Mouse (Mus musculus): ENCODE data around the gene Zfp324. TPM values are rescaled to one million over a fixed set of nuclear protein-coding genes. Genes with fewer than 3 reads are reported as not detected.

Gene Zfp324
- total RNA-seq (2023) = 1 to 10 TPM; 3.2 to 3.3 TPM

DNA sequence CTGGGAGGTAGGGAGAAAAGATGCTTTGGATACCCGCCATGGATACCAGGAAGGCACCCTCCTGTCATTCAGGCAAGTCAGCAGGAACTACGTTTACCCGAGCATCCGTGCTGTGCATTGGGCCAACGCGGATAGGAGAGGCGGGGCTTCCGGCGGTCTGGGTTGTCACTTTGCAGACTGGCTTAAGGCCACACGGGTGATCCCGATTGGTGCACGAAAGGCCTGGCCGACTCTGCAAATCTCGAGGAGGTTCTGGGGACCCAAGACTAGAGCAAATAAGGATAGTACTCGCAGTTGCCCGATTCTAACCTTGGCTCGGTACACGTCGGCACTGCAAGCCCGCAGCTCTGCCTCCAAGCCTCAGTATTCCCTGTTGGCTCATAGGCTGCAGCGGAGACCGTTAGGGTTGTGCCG lies at the start of gene Zfp324:
TSS of gene Zfp324 (plus strand) at position 161 of the 414 bp plus-strand sequence.

GRCm38 (mm10) chr7:12921705-12922465 lies 43.8 kb upstream of the Zfp324 start, which contains the start of gene Rps5:
Gene Rps5 (plus strand): TSS chr7:12922290.

GRCm38 (mm10) chr7:12927191-12927680 lies 38.4 kb upstream of the Zfp324 start, which contains the start of gene Rnf225:
Gene Rnf225 (plus strand): TSS chr7:12927416.

GRCm38 (mm10) chr7:12977682-12978389 lies 12.2 kb downstream of the Zfp324 start, which contains the start of gene Zfp446:
Gene Zfp446 (plus strand): TSS chr7:12977848.

DNA sequence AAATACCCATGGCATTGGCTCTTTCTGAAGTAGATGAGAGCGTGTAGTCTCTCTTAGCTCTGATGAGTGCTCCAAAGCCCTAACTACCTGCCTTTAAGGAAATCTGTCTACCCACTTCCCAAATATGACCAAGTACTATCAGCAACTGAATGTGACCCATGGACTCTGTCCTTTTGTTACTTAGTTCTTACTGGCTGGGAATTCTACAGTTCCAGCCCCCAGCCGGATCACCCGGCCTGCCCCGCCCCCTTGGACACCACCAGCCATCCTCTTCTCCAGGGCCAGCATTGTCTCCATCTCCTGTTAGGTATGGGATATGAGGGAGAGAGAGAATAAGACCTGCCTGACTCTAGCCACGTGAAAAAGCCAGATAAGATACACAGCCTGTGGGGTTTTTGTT lies 32.4 kb downstream of the Zfp324 start, which contains the start of gene Slc27a5:
TSS of gene Slc27a5 (minus strand) at position 140 of the 400 bp plus-strand sequence.

DNA sequence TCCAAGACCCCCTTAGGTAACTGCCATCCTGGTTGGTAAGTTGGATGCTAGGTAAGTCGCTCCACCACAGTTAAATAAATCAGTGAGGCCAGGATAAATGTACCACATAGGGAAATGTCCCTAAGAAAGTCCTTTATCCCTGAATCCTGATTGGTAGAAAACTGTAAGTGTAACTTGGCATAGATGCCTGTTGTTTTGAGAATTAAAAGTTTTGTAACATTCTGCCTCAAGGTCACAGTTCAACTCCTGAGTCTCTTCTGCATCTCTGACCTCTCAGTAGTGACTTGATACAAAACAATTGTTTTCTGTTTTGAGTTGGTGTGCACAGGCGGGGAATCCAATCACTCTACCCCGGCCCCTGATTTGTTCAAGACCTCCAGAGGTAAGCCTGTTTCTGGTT lies 33.2 kb downstream of the Zfp324 start, which contains the start of gene Trim28:
TSS of gene Trim28 (plus strand) at position 264 of the 400 bp plus-strand sequence.

GRCm38 (mm10) chr7:13010005-13010908 lies 44.6 kb downstream of the Zfp324 start, which contains the start of gene Zbtb45:
Gene Zbtb45 (minus strand): TSS chr7:13010034.

Other genes starting within 250 kb of the Zfp324 start
- not detected for gene Vmn2r56, start 230.8 kb upstream of the Zfp324 start, total RNA-seq (2023)
- gene Zscan18, start 162.2 kb upstream of the Zfp324 start, total RNA-seq (2023) = 1 to 10 TPM; 6.6 to 7.6 TPM
- 1 to 10 TPM; 4.1 to 4.2 TPM for gene Zfp329, start 147.0 kb upstream of the Zfp324 start, total RNA-seq (2023)
- 10 to 100 TPM; 37.8 to 42.3 TPM for gene Zfp110, start 131.1 kb upstream of the Zfp324 start, total RNA-seq (2023)
- gene Zfp128, start 84.7 kb upstream of the Zfp324 start, total RNA-seq (2023) = 1 to 10 TPM; 2.7 to 3.0 TPM
- 1 to 10 TPM; 5.9 to 6.2 TPM for gene Zscan22, start 68.0 kb upstream of the Zfp324 start, total RNA-seq (2023)
- 1,000 to 10,000 TPM; 1,308 to 1,362 TPM for gene Rps5, start 43.5 kb upstream of the Zfp324 start, total RNA-seq (2023)
- gene Rnf225, start 38.4 kb upstream of the Zfp324 start, total RNA-seq (2023) = under 1 TPM; 0.24 to 0.58 TPM
- 1 to 10 TPM; 3.1 to 4.0 TPM for gene Zfp446, start 12.0 kb downstream of the Zfp324 start, total RNA-seq (2023)
- gene Slc27a5, start 32.4 kb downstream of the Zfp324 start, total RNA-seq (2023) = under 1 TPM in 1 of 2 experiments, not detected in 1; 0.30 TPM
- gene Trim28, start 33.3 kb downstream of the Zfp324 start, total RNA-seq (2023) = 100 to 1,000 TPM; 185 to 201 TPM
- 10 to 100 TPM; 18.4 to 19.6 TPM for gene Zbtb45, start 44.2 kb downstream of the Zfp324 start, total RNA-seq (2023)
- gene Chmp2a, start 69.0 kb downstream of the Zfp324 start, total RNA-seq (2023) = 100 to 1,000 TPM; 165 to 175 TPM
- 10 to 100 TPM; 80.0 to 80.2 TPM for gene Ube2m, start 72.4 kb downstream of the Zfp324 start, total RNA-seq (2023)
- gene Mzf1, start 88.9 kb downstream of the Zfp324 start, total RNA-seq (2023) = under 1 TPM; 0.76 to 0.97 TPM
- not detected for gene Vmn1r85, start 129.3 kb downstream of the Zfp324 start, total RNA-seq (2023)
- gene Vmn1r86, start 154.1 kb downstream of the Zfp324 start, total RNA-seq (2023) = not detected
- gene Vmn1r87, start 174.3 kb downstream of the Zfp324 start, total RNA-seq (2023) = not detected
- under 1 TPM in 1 of 2 experiments, not detected in 1; 0.09 TPM for gene Vmn1r88, start 193.7 kb downstream of the Zfp324 start, total RNA-seq (2023)
- gene Vmn1r89, start 247.2 kb downstream of the Zfp324 start, total RNA-seq (2023) = not detected